Mouse (Mus musculus) left cerebral cortex, adult 18-20 months (tissue): ENCODE measurements around the gene Chuk. TPM values are rescaled to one million over a fixed set of nuclear protein-coding genes. Genes with fewer than 3 reads are reported as not detected.

ENCODE experiments used
- DNase-seq, 2 experiments: peaks; one replicate each; pipeline ENCODE4 v3.0.0; 2021 to 2022; ENCODE audit warnings: low spot score in 2 of 2, mixed read lengths in 1 of 2
- total RNA-seq, 2 experiments: library from RNA; stranded (reverse); gene quantifications; 2 replicates each; pipeline ENCODE4 v1.2.3; 2021

Gene Chuk
- total RNA-seq, 2 experiments from 2014 or later = 46.0 to 46.9 TPM

DNA sequence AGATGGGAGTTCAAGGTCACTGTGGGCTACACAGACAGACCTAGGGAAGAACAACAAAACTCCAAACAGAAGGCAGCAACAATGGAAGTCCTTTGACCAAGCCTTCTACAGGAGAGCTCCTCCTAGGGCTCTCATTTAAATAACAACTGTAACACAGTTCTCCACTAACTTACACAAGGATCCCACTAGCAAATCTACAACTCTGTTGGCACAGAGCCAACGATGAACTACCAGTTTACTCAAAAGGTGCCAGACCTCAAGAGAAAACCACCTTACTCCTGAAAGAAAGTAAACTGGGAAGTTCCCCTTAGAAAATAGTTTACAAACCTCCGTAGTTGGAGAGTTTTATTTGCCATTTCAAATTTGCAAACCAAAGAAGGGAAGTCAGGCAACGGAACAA, 58.0 kb downstream of the Chuk start:
- no peak for DNase-seq

DNA sequence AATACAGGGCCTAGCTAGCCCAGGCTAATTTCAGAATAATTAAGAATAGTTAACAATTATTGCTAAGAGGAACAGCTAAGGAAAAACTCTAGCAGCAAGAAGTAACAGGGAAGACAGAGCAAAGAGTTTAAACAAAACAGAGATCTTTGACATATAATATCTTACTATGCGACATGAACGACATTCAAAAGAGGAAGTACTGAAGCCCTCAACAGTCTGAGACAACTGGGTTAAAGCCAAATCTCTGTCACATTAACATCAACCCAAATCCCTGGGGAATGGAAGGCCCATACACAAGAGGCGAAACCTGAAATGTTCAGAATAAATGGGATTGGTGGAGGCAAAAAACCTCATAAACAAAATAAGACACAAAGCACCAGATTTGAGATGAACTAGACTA, 61.4 kb downstream of the Chuk start:
- no peak for DNase-seq

DNA sequence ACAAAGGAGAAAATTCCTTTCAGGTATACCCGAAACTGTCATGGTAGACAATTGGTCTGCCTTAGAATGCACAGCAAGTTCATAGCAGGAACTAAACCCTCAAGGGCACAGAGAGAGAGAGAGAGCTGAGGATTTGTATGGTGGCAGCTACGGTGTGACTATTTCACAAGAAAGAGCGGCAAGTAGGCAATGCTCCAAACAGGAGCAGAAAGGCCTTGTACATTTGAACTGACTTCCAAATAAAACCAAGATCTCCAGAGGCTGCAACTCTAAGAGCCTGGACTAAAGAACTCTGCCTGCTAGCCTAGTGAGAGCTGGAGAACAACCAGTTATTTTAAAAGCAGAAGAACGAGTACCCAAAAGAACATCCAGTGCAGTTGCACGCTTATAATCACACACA, 65.2 kb downstream of the Chuk start:
- DNase-seq = no peak

DNA sequence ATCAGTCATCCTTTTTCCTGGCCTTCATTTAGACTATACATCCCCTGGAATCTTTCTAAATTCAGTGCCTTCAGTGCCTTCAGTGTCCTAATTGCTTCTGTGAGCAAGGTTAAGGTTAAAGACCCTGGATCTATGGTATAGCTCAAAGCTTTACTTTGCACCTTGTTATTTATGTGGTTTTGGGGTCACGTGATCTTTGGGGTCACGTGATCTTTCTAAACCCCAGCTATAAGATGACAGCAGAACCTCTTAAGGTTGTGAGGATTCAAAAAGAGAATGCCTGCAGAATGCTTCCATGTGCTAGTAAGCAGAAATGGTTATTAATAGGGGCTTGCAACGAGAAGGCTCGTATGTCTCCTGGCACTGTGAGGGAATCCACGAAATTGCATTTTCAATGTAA, 73.9 kb downstream of the Chuk start:
- no peak for DNase-seq

DNA sequence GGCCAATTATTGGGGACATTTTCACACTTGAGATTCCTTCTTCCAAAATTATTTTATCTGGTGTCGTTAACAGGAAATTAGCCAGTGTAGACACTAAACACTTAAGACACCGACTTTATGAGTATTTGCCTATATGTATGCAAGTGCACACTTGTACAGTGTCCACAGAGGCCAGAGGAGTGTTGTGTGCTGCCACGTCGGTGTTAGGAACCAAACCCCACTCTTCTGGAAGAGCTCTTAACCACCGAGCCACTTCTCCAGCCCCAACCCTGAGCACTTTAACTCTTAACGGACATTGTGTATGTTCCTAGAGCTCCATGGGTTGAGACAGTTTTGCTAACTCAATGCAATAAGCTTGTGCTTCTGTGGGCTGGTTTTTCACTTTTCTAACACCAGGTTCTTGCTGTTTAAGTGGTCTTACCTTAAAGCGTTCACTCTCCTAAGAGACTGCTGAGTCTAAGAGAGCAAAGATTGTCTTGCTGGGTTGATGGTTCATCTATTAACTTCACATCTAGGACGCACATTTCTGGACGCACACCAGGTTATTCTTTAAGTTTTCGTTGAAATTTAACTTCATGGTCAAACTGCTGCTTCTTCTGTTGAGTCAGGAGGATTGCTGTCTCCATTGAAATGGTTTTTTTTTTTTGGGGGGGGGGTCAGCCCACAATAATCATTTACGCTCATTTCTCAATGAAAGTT, 75.1 kb downstream of the Chuk start:
- DNase-seq = no peak

DNA sequence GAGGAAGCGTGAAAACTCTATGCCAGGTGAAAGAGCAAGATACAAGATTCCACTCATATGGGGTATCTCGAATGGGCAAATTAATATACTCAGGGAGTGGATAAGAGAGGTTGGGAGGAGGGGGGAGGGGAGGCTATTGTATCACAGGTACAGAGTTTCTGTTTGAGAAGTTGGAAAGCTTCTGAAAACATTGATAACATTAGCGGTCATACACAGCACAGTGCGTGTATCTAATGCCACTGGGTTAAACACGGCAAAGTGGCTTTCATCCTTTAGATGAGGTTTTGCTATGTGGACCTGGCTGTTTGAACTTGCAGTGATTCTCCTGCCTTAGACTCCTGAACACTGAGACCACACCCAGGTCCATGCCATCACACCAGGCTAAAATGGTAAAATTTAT, 77.3 kb downstream of the Chuk start:
- no peak for DNase-seq

DNA sequence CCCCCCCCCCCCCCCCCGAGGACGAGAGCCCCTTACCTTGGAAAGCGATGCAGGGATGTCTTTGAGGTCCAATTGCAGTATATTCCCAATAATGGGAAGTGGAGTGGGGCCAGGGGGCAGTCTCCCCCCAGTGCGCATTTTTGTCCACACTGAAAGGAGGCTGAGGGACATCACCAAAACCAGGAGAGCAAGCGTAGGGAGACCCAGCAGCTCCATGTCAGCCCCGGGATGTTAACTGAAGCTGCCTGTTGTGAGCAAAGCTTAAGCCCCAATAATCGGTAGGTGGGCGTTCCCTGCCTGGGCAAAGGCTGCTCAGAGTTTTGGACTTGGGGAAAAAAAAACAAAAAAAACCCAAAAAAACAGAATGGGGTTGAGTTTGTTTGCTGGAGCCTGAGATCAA, 78.3 kb downstream of the Chuk start, which contains the start of gene Cyp2c23:
Gene Cyp2c23, minus strand, starts transcription at position 237 of the 400 bp plus-strand sequence.
- no peak for DNase-seq

DNA sequence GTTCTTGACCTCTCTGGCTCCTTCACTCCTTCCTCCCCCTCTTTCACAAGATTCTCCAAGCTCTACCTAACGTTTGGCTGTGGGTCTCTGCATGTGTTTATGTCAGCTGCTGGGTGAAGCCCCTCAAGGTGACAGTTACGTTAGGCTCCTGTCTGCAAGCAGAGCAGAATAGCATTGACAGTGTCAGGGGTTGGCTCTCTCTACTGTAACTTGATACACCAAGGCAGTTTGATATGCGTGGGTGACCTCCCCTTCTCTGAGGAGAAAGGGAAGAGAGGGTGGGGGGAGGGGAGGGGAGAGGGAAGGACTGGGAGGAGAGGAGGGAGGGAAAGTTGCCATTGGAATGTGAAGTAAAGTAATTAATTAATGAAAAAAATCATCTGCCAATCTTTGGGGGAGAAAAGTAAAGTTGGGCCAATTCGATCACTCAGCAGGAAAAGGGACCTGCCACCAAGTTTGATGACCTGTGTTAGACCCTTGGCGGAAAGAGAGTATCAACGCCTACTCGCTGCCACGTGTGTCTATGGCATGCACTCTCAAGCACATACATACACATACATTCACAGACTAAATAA, 80.2 kb downstream of the Chuk start:
- no peak for DNase-seq

DNA sequence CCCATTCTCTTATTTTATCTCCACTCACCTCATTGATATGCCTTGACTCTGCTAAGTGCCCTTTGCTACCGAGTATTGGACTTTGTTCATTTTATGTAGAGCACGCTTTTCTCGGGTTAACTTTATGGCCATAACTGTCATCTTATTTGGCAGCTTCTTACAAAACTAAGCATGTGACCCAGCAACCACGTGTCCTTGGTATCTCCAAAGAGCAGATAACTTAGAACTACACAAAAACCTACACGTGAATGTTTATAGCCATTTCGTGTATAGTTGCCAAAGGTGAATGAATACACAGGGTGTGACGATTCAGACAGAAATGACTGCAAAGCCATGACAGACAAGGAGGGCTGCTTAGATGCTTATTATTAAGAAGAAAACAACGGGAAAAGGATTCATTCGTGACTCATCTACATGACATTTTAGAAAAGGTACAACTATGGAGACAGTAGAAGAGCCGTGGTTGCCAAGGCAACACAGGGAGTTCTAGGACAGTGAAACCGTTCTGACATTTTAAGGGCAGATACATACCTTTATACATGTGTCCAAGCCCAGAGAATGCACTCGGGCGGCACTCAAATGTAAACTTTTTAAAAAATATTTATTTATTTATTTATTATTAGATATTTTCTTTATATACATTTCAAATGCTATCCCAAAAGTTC, 82.2 kb downstream of the Chuk start:
- DNase-seq = no peak

Other genes starting within 250 kb of the Chuk start
- gene Dnmbp, start 167.3 kb downstream of the Chuk start, total RNA-seq = 10 to 100 TPM; 14.3 TPM
- gene Cpn1, start 120.9 kb downstream of the Chuk start, total RNA-seq = under 1 TPM; 0.19 to 0.40 TPM
- gene Cyp2c23, start 78.3 kb downstream of the Chuk start, total RNA-seq = under 1 TPM; 0.28 TPM
- 10 to 100 TPM; 22.2 to 23.6 TPM for gene Erlin1, start 37.7 kb downstream of the Chuk start, total RNA-seq
- gene Cwf19l1, start 28.4 kb upstream of the Chuk start, total RNA-seq = 10 to 100 TPM; 20.0 to 21.4 TPM
- gene Bloc1s2, start 39.0 kb upstream of the Chuk start, total RNA-seq = 10 to 100 TPM; 59.3 to 69.8 TPM
- gene Pkd2l1, start 85.0 kb upstream of the Chuk start, total RNA-seq = under 1 TPM; 0.16 to 0.23 TPM
- 1 to 10 TPM; 1.9 to 3.0 TPM for gene Scd3, start 95.8 kb upstream of the Chuk start, total RNA-seq
- gene Scd2, start 186.2 kb upstream of the Chuk start, total RNA-seq = 100 to 1,000 TPM; 581 to 588 TPM
- gene Scd4, start 225.6 kb upstream of the Chuk start, total RNA-seq = 1 to 10 TPM; 2.2 to 2.7 TPM